Mouse (Mus musculus) kidney, adult 2 months (tissue): ENCODE measurements at regions not wholly inside any gene's neighbourhood (a gene's known extent, or its start where the extent isn't known, plus 50 kb on each side); places are given as distances from the start of the nearest gene placed in this dataset.
"Not testable (repeated sequence)": the region's sequence is repeated elsewhere in the genome, so short reads cannot be mapped to it uniquely, and the experiment has no call there.

Experiments
- DNase-seq: peaks from one replicate; pipeline ENCODE4 v3.0.0; 2021
- H3K27ac ChIP-seq: fragments of 200-500 bp; 2 replicates; pipeline ENCODE4 v1.5.1; 2012; ENCODE audit warnings: low read depth, low read length, control low read depth, inconsistent platforms; ENCODE audit not compliant: insufficient read depth
- H3K27me3 ChIP-seq: fragments of 200-500 bp; replicated peaks from 2 replicates; pipeline ENCODE4 v1.6.1; 2012; ENCODE audit warnings: mild to moderate bottlenecking, moderate library complexity, low read length, inconsistent platforms; ENCODE audit not compliant: control insufficient read depth, insufficient read depth
- H3K36me3 ChIP-seq: fragments of 200-500 bp; 2 replicates; pipeline ENCODE4 v1.6.1; 2012; ENCODE audit warnings: mild to moderate bottlenecking, moderate library complexity, low read length, inconsistent platforms; ENCODE audit not compliant: control insufficient read depth, insufficient read depth
- H3K4me1 ChIP-seq: fragments of 200-500 bp; 2 replicates; pipeline ENCODE4 v1.6.1; 2011; ENCODE audit warnings: low read length; ENCODE audit not compliant: control insufficient read depth, insufficient read depth
- H3K4me3 ChIP-seq: fragments of 200-500 bp; 2 replicates; pipeline ENCODE4 v1.5.1; 2011; ENCODE audit warnings: mild to moderate bottlenecking, low read depth, low read length, control low read depth; ENCODE audit not compliant: insufficient read depth
- CTCF ChIP-seq: fragments of 200-500 bp; conservative IDR thresholded peaks from 2 replicates; pipeline ENCODE4 v1.5.1; 2011; ENCODE audit warnings: low read depth, mild to moderate bottlenecking, control low read depth, low read length, moderate library complexity, mixed read lengths; ENCODE audit not compliant: insufficient read depth, insufficient read length
- POLR2A ChIP-seq: fragments of 200-500 bp; IDR thresholded peaks from one replicate; pipeline ENCODE4 v1.6.1; 2011; ENCODE audit warnings: low read depth, low read length, control low read depth
- WGBS: fragments of 180-500 bp; shearing (Covaris S2); methylation state at CpG from one replicate; pipeline ENCODE4 v1.1.7; 2018; 5-methylcytosine and 5-hydroxymethylcytosine counted together

- TF ChIP-seq CTCF (no peak), POLR2A (no peak)
- WGBS = 86% methylated on average over 6 of the region's 6 CpGs
- no peaks in the 10 kb centered on the region for H3K27me3 ChIP-seq
- H3K4me1 ChIP-seq = peaks cover 2% of the 10 kb centered on the region; the same call in 1 of the 2 replicates
- no peak for DNase-seq
- no peak overlapping the region for H3K27ac ChIP-seq
- no peaks in the 10 kb centered on the region for H3K36me3 ChIP-seq
- H3K4me3 ChIP-seq = no peak overlapping the region
Observed at GRCm38 (mm10) chr5:64585076-64585786, 218.0 kb upstream of the Klf3 start.

GRCm38 (mm10) chr5:64586316-64586715, 216.9 kb upstream of the Klf3 start:
- Histone ChIP-seq H3K27me3 (no peaks in the 10 kb centered on the region), H3K27ac (no peak overlapping the region), H3K4me3 (no peak overlapping the region), H3K4me1 (no peaks in the 10 kb centered on the region), H3K36me3 (no peaks in the 10 kb centered on the region)
- DNase-seq = no peak
- TF ChIP-seq POLR2A (no peak), CTCF (no peak)
- WGBS = 85% methylated on average over 6 of the region's 6 CpGs

GRCm38 (mm10) chr5:64586933-64587332, 216.3 kb upstream of the Klf3 start:
- H3K4me1 ChIP-seq = no peaks in the 10 kb centered on the region
- H3K36me3 ChIP-seq = no peaks in the 10 kb centered on the region
- TF ChIP-seq CTCF (no peak), POLR2A (no peak)
- H3K27me3 ChIP-seq = no peaks in the 10 kb centered on the region
- no peak overlapping the region for H3K4me3 ChIP-seq
- no peak for DNase-seq
- H3K27ac ChIP-seq = no peak overlapping the region
- 89% methylated on average over 3 of the region's 3 CpGs for WGBS

- no peak for DNase-seq
- H3K27me3 ChIP-seq = no peaks in the 10 kb centered on the region
- TF ChIP-seq CTCF (no peak), POLR2A (no peak)
- no peaks in the 10 kb centered on the region for H3K36me3 ChIP-seq
- no peaks in the 10 kb centered on the region for H3K4me1 ChIP-seq
- no peak overlapping the region for H3K27ac ChIP-seq
- no peak overlapping the region for H3K4me3 ChIP-seq
- 45% methylated on average over 8 of the region's 8 CpGs for WGBS
Observed at GRCm38 (mm10) chr5:64587895-64588738, 215.1 kb upstream of the Klf3 start.

- not testable (repeated sequence) for H3K27me3 ChIP-seq, H3K27ac ChIP-seq, DNase-seq, H3K36me3 ChIP-seq, H3K4me3 ChIP-seq, H3K4me1 ChIP-seq
- 98% methylated on average over 8 of the region's 8 CpGs for WGBS
Observed at GRCm38 (mm10) chr5:64588768-64589167, 214.4 kb upstream of the Klf3 start.

GRCm38 (mm10) chr5:64590036-64590435, 213.2 kb upstream of the Klf3 start:
- no peaks in the 10 kb centered on the region for H3K4me1 ChIP-seq
- H3K36me3 ChIP-seq = no peaks in the 10 kb centered on the region
- no peaks in the 10 kb centered on the region for H3K27me3 ChIP-seq
- TF ChIP-seq POLR2A (no peak), CTCF (no peak)
- no peak overlapping the region for H3K4me3 ChIP-seq
- 91% methylated on average over 5 of the region's 5 CpGs for WGBS
- H3K27ac ChIP-seq = no peak overlapping the region
- DNase-seq = no peak

- Histone ChIP-seq H3K4me3 (no peak overlapping the region), H3K27ac (no peak overlapping the region), H3K36me3 (no peaks in the 10 kb centered on the region), H3K4me1 (peaks cover under 1% of the 10 kb centered on the region; the same call in 1 of the 2 replicates), H3K27me3 (no peaks in the 10 kb centered on the region)
- TF ChIP-seq CTCF (no peak), POLR2A (no peak)
- 95% methylated on average over 1 of the region's 1 CpGs for WGBS
- no peak for DNase-seq
Observed at GRCm38 (mm10) chr5:64590747-64591146, 212.4 kb upstream of the Klf3 start.
